In genomic region chr16:30038663-30039593, GRCm38 (mm10) we compare ENCODE assay signal across 7 mouse cellular contexts. TPM values are rescaled to one million over a fixed set of nuclear protein-coding genes. Genes with fewer than 3 reads are reported as not detected.
DNase-seq lines count a peak whose midpoint lies in the region; ATAC-seq and TF ChIP-seq lines count a peak whose summit lies in the region.

No protein-coding gene starts in this region.

- no peak for TF ChIP-seq POLR2A in ES-Bruce4 (IDR thresholded peaks at IDR 0.05; ENCODE audit: insufficient read depth, low read length)

- 10% methylated on average over 14 of the region's 17 CpGs for WGBS in hindbrain, embryonic 11.5 days
- 15% methylated on average over 16 of the region's 17 CpGs for WGBS in midbrain, embryonic 14.5 days

- no peak overlapping the region for H3K4me3 ChIP-seq in ES-Bruce4 (ENCODE audit: low read depth, low read length)
- no peak overlapping the region for H3K4me3 ChIP-seq in hindbrain, embryonic 11.5 days (ENCODE audit: low read depth, low read length)
- no peak overlapping the region for H3K4me3 ChIP-seq in midbrain, embryonic 14.5 days (replicated peaks; ENCODE audit: low read depth, low read length)

- TF ChIP-seq EP300 in ES-Bruce4 (IDR thresholded peaks at IDR 0.05; ENCODE audit: insufficient read depth, low read depth, low read length), result peak; percentile 69; the same call in 1 of the 2 replicates

- no peak for TF ChIP-seq CTCF in ES-Bruce4 (IDR thresholded peaks at IDR 0.05; ENCODE audit: low read depth, low read length)

- intact Hi-C loops in left cerebral cortex, postnatal 36 days (cut with DNase I), result no loop called here

- DNase-seq in B cell, adult 2 months, result peak; percentile 87 to 92
- DNase-seq in hindbrain, embryonic 11.5 days (ENCODE audit: low spot score), result no peak
- DNase-seq in midbrain, embryonic 14.5 days, result no peak
- peak; percentile 77 for DNase-seq in thymus, postnatal 0 days (ENCODE audit: low spot score)
- no peak for DNase-seq in left cerebral cortex, postnatal 36 days (ENCODE audit: low spot score in 2 of 2)
- DNase-seq in kidney, adult 9 months, result no peak

- no peaks in the 10 kb centered on the region for H3K36me3 ChIP-seq in ES-Bruce4 (ENCODE audit: control insufficient read depth, insufficient read depth, low read length, poor library complexity, severe bottlenecking)
- no peaks in the 10 kb centered on the region for H3K36me3 ChIP-seq in hindbrain, embryonic 11.5 days (ENCODE audit: control insufficient read depth, insufficient read depth, low read length)
- H3K36me3 ChIP-seq in midbrain, embryonic 14.5 days (ENCODE audit: control insufficient read depth, insufficient read depth, low read length), result no peaks in the 10 kb centered on the region

- peak; percentile 35; the same call in 1 of the 2 replicates for ATAC-seq in hindbrain, embryonic 11.5 days (ENCODE audit: low FRiP score)
- ATAC-seq in midbrain, embryonic 14.5 days (ENCODE audit: low FRiP score, low TSS enrichment), result peak; percentile 24; the same call in 1 of the 2 replicates

- H3K27me3 ChIP-seq in ES-Bruce4 (ENCODE audit: control insufficient read depth, insufficient read depth, low read length, poor library complexity, severe bottlenecking), result no peaks in the 10 kb centered on the region
- peaks cover 16% of the 10 kb centered on the region for H3K27me3 ChIP-seq in hindbrain, embryonic 11.5 days (ENCODE audit: control insufficient read depth, insufficient read depth, low read length)
- peaks cover 12% of the 10 kb centered on the region; the same call in 1 of the 2 replicates for H3K27me3 ChIP-seq in midbrain, embryonic 14.5 days (ENCODE audit: control insufficient read depth, insufficient read depth, low read length)

- no peak overlapping the region for H3K27ac ChIP-seq in ES-Bruce4 (ENCODE audit: insufficient read depth, low read length)
- H3K27ac ChIP-seq in hindbrain, embryonic 11.5 days (ENCODE audit: low read depth, low read length), result no peak overlapping the region
- H3K27ac ChIP-seq in midbrain, embryonic 14.5 days (replicated peaks; ENCODE audit: low read depth, low read length), result no peak overlapping the region

- H3K9ac ChIP-seq in ES-Bruce4 (ENCODE audit: low read depth, poor library complexity, severe bottlenecking), result no peak overlapping the region
- H3K9ac ChIP-seq in hindbrain, embryonic 11.5 days (ENCODE audit: low read depth, low read length), result no peak overlapping the region
- no peak overlapping the region for H3K9ac ChIP-seq in midbrain, embryonic 14.5 days (replicated peaks; ENCODE audit: low read length)

- no peaks in the 10 kb centered on the region for H3K9me3 ChIP-seq in ES-Bruce4 (replicated peaks; ENCODE audit: control insufficient read depth, insufficient read depth, low read length, poor library complexity, severe bottlenecking)
- H3K9me3 ChIP-seq in hindbrain, embryonic 11.5 days (ENCODE audit: control insufficient read depth, low read length), result no peaks in the 10 kb centered on the region
- H3K9me3 ChIP-seq in midbrain, embryonic 14.5 days (ENCODE audit: control insufficient read depth, low read length), result no peaks in the 10 kb centered on the region

- no peaks in the 10 kb centered on the region for H3K4me1 ChIP-seq in ES-Bruce4 (ENCODE audit: control insufficient read depth, insufficient read depth, low read length)
- peaks cover 3% of the 10 kb centered on the region; the same call in 1 of the 2 replicates for H3K4me1 ChIP-seq in hindbrain, embryonic 11.5 days (replicated peaks; ENCODE audit: control insufficient read depth, insufficient read depth, low read length)
- H3K4me1 ChIP-seq in midbrain, embryonic 14.5 days (ENCODE audit: control insufficient read depth, insufficient read depth, low read length), result peaks cover 7% of the 10 kb centered on the region

- no peak overlapping the region for H3K4me2 ChIP-seq in hindbrain, embryonic 11.5 days (replicated peaks; ENCODE audit: low read depth, low read length)
- H3K4me2 ChIP-seq in midbrain, embryonic 14.5 days (ENCODE audit: low read length), result no peak overlapping the region

RNA-seq across cellular contexts. Expression of gene Hes1, which starts 25.3 kb away (rescaled TPM):
- polyA plus RNA-seq in ES-Bruce4 (2011; ENCODE audit: insufficient read depth, insufficient read length, low read depth, missing spikeins), result 37.8 and 41.0 TPM in 2 replicates
- 28.8 and 32.9 TPM in 2 replicates for polyA plus RNA-seq in hindbrain, embryonic 11.5 days (2014; fragmentation: Nextera tagmentation; extraction: Ambion mirVana)
- 11.3 and 12.7 TPM in 2 replicates for polyA plus RNA-seq in midbrain, embryonic 14.5 days (2014; fragmentation: Nextera tagmentation; extraction: Ambion mirVana)
- polyA plus RNA-seq in thymus, postnatal 0 days (2015; fragmentation: Nextera tagmentation; extraction: Ambion mirVana), result 35.6 and 36.3 TPM in 2 replicates
- 10 to 100 TPM; 18.1 to 18.3 TPM for total RNA-seq in left cerebral cortex, postnatal 36 days (2021)

Comparison
In these comparisons a context has a peak if more than half of its experiments do, and no peak if none do; other contexts are left out.
1. DNase-seq: peak in B cell, adult 2 months (2 of 2) and thymus, postnatal 0 days (single experiment); none in hindbrain, embryonic 11.5 days (single experiment), midbrain, embryonic 14.5 days (single experiment), left cerebral cortex, postnatal 36 days (0 of 2) and kidney, adult 9 months (single experiment).